Mouse (Mus musculus) testis, postnatal 14 days (tissue): ENCODE results near the gene Lrch1.

ENCODE experiments used
- DNase-seq: peaks from one replicate; pipeline ENCODE4 v3.0.0; 2021; ENCODE audit warnings: low spot score

The Lrch1 gene

DNA sequence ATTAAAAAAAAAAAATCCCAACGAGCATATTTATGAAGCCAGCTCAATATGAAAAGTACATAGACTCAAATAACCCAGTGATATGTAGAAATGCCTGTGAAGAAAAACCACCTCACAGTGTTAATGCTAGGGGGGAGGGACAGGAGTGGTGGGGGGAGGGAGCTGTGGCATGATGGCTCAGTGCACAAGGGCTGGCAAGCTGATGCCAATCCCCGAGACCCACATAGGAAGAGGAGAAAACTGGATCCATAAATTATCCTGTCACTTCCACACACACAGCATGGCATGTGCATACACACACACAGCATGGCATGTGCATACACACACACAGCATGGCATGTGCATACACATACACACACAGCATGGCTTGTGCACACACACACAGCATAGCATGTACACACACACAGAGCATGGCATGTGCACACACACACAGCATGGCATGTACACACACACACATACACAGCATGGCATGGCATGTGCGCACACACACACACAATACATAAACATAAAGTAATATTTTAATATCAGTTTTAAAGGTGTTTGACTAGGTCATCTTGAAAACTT lies 54.5 kb downstream of the Lrch1 start:
- DNase-seq = no peak

DNA sequence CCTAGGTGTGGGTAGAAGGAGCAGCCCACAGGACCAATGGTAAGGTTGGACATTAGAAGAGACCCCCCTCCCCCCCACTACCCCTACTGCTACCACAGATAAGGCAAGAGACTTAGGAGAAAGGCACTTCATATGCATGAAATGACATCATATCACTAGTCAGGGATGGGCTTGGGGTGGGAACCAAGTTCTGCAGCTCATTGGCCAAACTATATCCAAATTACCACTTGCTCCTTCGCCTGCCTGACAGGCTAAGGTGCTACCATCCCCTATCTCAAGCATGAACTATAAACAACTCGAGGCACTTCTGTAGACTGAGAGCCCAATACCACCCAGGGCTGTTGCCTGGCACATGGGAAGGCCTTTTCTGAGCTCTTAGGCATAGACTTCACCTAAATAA lies 58.4 kb downstream of the Lrch1 start:
- no peak for DNase-seq

DNA sequence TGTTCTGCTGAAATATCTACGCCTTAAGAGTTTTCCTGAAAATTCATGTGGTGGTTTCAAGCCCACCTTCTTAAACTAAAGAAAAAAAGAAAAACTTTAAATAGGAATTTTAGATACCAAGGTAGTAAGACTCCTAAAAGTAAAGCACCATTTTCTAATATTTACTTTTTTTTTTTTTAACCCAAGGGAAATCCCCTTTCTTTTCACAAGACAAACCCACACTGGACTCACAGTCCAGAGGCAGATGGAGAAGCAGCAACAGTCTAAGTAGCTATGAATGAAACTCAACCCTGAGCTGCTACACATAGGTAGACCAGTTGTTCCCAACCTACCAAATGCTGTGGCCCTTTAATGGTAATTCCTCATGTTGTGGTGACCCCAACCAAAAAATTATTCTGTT lies 59.6 kb downstream of the Lrch1 start:
- DNase-seq = no peak

DNA sequence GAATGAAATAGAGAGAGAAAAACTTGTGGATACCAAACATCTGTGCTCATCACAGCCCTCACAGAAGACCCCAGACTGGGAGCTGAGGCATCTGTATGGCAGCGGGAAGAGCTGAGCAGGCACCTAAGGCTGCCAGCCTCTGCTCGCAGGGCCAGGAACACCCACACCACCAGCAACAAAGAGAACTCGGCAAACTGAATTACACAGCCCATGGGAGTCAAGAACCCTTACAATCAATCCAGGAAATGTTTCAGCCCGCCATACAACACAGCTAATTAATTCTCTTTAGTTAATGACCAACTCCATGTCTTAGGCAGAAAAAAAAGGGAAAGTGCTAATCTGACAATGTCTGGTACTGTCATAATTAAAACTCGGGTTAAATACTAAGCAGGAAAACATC lies 61.2 kb downstream of the Lrch1 start:
- no peak for DNase-seq

DNA sequence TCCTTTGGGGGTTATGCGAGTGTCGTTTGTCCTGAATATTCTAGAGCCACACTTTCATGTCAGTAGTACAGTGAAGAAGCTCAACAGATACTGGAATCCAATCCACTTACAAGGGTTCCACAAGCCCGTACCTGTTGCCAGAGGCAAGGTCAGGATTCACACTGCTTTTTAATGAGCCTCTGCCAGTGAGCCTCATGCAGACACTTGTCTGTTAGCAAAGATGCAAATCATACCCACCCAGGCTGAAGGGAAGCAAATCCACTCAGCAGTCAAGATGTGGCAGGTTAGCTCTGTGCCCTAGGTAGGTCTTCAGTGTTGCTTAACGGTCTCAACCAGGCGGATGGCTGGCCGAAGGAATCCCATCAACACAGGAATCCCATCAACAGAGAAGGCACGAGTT lies 62.8 kb downstream of the Lrch1 start:
- no peak for DNase-seq

DNA sequence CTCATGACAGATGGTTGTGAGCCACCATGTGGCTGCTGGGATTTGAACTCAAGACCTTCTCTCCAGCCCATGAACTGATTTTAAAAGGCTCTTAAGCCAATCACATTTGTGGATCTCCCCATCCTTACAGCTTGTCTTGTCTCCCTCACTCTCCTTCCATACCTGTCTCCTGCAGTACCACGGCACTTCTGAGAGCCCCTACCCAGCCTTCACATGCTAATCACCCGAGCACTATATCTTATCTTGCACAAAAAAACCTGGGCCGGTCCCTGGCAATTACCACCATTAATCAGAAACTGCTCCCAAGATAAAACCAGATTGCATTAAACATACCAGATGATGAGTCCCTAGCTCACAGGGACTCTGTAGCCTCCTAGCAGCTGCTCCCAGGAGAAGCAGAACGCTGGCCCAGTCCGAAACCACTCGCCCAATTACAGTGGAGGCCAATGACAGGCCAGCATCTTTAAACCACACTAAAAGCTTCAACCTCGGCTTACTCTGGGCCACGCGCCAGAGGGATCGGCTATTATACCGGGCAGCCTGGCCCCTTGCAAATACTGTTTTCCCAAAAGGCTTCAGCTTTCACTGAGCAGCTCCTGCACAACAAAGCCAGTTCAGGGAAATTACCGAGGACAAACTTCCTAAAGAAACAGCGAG lies 63.5 kb downstream of the Lrch1 start:
- DNase-seq = no peak

DNA sequence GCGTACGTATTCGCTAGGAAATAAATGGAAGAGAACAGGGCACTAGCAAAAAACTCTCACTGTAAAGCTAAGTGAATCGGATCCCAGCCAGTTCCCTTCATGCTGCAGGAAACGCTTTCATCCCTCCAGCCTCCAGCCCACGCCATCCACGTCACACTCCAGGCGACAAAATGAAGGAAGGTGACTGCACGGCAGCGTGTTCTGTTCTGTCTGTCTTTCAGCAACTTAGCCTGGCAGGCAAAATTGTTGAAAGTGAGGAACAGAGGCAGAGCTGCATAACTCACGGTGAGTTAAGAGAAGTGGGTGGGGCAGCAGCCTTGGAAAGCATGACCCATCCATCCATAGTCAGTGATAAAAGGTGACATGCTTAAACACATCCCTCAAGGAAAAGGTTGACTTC lies 64.5 kb downstream of the Lrch1 start:
- DNase-seq = no peak

DNA sequence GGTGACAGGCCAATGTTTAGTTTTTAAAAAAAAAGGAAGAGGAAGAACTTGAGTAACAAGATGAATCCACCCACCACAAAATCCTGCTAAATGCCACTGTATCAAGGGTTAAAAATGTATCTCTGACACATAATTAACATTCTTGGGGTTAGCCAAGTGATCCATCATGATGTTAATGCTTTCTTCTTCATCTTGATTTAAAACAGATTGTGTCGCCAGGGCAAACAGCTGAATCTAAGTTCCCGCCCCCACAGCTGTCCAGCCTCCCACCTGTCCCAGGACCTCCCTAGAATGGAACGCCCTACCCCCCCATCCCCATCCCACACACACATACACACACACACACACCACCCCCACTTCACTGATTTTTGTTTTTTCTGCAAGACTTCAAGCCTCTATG lies 64.9 kb downstream of the Lrch1 start:
- no peak for DNase-seq

DNA sequence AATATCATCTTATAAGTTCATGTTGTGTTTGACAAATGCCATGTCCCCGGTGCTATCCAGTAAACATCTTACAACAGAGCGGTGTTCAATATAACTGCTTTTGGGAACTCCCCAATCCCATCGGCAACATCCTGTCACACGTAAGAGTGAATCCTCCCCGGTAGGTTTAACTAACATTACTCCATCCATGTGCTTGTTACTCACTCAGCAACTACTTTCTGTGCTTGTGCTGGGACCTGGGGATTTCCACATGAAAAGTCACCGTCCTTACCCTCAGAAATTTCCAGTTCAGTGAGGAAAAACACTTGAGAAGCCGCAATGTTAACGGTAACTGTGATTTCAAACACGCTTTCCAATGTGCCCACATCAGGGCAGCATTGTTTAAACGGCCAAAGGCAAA lies 66.8 kb downstream of the Lrch1 start:
- no peak for DNase-seq

DNA sequence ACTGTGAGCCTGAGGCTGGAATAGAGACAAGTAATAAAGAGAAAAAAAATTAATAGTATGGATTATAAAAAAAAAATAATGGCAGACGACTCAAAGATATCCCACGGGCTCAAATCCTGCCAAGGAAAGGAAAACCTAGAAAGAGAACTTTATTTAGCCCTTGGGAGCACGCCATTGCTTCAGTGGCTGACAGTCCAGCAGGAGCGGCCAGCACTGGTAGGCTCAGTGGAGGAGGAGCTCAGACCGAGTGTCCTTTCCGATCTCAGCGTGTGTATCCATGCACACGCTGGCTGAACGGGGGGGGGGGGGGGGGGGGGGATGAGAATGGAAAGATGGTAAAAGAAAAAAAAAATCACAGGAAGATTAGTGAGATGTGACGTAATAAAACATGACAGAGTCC lies 68.2 kb downstream of the Lrch1 start:
- DNase-seq = no peak

DNA sequence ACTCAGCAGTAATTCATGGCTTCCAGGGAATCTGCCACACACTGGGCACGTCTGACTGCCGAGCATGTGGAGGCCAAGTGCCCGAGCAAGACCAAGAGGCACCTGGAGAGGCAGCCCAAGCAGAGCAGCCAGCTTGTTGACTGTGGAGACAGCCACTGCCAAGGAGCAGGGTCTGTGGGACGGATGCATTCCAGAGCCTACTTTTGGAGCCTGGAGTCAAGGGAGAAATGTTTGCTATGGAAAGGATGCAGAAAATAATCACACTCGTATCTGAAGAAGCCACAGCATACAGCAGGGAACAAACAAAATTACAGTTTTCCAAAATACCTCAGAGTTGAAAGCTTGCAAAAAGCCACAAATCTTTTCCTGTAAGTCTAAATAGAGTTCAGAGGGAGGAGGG lies 70.4 kb downstream of the Lrch1 start:
- DNase-seq = no peak

DNA sequence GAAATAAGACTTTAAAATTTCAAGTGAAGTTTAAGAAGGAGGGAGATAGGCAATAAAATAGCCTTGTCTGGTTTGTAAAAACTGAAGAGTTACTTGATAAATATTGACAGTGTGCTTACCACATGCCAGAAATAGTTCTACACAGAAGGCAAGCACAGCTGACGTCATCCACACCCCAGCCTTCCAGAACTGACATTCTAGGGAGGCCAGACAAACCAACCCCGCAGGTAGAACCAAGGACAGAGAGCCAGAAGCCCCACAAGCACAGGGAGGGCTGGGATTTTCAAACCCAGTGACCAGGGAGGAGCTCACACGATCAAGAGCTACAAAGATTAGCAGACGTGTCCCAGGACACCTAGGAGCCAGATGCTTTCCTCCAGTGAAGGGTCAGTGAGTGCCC lies 76.5 kb downstream of the Lrch1 start:
- DNase-seq = no peak

DNA sequence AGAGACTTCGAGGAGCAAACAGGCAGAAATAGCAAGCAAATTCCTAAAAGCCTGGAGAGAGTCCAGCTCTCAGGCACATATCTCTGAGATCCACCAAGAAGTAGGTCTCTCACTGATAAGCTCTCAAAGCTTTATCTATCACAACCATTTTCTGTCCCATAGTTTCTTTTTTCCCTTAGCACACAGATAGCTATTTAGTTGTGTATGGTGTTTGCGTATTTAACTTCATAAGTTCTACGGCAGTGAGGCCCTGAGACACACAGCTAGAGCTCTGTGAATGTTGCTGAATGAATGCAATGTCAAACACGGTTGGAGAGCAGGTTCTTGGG lies 78.8 kb downstream of the Lrch1 start:
- DNase-seq = no peak

DNA sequence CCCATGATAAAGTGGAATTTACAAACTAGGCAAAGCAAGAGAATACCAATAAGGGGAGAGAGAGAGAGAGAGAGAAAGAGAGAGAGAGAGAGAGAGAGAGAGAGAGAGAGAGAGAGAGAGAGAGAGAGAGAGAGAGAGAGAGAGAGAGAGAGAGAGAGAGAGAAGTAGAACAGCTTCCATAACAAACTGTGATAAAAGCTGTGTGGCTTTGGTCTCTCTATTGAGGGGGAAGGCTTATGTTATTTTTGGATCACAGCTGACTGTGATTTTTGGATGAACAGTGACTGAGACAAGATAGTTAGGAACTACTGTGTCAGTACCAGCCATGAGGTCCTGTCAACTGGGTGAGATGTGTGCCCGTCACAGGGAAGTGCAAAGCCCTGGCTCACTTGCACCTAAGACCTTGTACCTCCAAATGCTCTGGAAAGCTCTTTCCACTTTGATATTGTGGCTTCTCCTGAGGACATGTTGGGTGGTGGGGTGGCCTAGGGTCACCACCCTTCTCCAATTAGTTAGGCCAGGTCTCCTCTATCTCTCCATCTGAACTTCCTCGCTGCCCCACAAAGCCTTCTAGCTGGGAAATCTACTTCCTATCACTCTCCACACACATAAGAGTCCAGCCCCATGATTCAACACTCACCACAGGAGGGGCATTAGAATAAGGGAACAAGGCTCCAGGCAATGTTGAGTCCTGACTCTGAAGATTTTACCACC lies 79.3 kb downstream of the Lrch1 start:
- no peak for DNase-seq

DNA sequence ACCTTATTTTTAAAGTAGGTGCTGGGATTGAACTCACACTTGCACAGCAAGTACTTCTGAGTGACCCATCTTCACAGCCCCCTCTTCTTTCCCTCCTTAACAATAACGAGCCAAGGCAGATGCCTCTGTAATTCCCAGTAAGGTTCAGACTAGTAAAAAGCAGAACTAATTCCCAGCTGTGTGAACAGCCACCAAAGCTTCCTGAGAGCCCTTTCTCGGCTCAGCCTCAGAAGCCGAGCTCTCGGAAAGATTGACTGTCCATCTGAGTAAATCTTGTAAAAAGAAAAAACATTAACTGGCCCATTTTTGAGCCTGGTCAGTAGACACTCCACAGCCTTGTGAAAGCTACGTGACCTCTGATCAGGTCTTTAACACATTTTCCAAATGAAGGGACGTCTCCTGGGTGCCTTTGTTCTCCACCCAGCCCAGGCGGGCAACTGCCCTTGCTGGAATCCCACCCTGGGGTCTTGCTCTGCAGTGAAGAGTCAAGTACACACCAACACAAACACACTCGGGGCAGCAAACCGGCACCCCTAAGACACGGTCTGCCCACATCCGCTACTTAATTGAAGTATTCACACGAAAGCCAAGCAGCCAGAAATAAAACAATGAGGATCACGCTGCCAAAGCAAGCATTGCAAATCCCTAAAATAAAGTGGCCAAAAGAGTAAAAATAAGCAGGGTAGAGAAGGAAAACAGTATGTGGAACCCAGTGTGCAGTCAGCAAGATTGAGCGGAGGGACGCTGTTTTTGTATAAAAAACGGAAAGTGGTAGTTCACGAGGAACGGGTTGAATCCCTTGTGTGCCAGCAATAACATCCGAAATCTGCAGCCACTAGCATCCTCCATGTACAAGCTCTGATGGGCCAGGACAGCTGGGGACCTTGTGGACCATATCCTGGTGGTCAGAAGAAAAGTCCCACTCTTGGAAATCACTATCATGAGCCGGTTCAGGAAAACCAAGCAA lies 80.3 kb downstream of the Lrch1 start:
- no peak for DNase-seq

DNA sequence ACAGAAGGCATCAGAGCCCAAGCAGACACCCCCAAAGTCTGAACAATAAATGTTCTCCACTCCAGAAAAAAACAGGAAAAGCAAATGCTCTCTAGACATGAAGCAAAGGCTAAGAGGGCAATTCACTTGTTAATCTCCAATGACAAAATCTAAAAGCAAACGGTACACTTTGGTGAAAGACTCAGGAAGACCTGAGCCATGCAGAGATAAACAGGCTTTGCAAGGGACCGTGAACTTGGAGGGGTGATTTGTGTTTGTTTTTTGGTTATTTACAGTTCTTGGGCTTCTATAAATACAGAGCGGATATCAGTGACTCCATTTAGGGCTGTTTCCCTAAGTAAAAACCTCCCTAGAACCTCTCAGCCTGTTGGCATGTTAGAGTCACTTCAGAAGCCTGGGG lies 81.9 kb downstream of the Lrch1 start:
- DNase-seq = no peak

DNA sequence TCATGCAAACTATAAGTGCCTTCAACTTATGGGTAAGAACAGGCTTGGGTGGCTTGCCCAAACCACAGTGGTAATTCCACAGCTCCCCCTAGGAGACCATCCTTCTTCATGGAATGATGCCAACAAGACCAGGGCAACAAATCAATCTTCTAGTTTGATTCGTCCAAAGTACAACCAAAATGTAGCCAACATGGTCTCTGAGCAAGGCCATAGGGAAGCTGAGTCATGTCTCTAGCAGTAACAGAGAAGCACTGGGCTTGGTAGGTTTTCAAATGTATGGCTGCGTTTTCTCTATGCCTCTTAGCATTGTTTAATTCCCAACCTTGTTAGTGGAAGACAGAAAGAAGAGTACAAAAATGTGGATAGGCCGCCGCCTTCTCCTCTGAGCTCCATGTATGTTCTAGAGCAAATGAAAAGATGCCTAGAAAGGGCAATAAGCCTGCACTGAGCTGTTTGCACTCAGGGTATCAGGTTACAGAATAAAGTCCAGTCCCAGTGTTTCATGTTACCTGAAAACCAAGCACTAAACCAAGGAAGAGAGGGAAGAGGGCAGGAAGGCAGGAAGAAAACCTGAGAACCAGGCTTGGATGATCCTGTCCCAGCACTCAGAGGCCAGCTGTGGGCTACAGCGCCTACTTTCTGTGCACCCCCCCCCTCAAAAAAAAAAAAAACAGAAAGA lies 82.7 kb downstream of the Lrch1 start:
- no peak for DNase-seq

DNA sequence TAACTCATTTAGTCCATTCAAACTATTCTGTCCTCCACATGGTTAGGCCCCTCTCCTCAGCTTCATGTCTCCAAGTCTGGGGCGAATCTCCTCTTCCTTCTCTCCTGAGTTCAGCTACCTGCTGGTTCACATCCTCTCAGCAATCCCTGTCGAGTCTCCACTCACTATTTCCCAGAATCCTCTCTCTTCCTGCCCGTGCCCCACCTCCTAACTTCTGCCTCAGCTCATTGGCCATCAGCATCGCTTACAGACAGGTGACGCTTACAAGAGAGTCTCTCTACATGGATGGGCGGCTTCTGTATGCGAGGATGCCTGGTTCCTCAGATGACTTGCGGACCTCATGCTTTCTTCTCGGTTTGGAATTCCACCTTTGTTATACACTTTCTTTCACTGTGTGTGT lies 86.2 kb downstream of the Lrch1 start:
- no peak for DNase-seq

DNA sequence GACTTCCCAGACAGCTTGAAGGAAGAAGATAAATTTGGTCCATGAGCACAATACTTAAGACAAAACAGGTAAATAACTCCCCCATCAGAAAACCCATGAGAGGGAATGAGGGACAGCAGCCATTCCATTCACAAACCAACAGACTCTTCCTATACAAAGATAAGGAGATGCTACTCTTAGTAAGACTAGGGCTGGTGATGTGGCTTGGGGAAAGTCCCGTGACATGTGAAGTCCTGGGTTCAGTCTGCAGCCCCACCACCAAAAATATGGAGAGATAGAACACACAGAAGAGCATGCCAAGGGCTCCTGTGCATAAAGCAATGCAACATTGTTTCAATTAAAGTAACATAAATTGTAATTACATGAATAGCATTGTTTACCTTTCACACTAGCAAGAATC lies 88.5 kb downstream of the Lrch1 start:
- no peak for DNase-seq

DNA sequence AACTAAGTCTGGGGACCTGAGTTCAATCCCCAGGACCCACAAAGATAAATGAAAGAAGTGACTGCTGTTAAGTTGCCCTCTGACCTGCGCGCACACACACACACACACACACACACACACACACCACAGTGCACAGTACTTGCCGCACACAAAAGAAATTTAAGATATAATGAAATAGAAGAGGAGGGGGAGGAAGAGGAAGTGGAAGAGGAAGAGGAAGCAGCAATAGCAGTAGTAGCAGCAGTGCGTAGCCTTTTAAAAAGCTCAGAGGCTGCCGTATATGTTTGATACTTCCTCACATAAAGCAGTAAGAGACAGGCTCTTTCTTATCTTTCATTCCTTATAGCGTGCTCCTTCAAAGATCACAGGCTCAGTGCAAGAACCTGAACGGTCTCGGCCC lies 92.2 kb downstream of the Lrch1 start:
- DNase-seq = no peak

DNA sequence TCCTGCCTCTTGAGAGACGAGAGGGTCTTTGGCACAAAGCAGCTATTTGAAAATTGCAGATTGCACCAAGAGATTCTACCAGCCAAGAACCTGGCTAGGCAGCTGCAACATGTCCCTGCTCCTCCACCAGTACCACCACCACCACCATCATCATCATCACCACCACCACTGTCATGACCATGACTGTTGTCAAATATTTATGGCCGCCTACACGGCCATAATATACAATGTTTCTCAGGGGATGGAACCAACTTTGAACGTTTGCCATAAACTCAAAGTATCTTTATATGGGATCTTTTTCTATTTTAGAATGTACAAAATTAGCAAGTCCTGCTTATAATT lies 93.9 kb downstream of the Lrch1 start:
- no peak for DNase-seq

DNA sequence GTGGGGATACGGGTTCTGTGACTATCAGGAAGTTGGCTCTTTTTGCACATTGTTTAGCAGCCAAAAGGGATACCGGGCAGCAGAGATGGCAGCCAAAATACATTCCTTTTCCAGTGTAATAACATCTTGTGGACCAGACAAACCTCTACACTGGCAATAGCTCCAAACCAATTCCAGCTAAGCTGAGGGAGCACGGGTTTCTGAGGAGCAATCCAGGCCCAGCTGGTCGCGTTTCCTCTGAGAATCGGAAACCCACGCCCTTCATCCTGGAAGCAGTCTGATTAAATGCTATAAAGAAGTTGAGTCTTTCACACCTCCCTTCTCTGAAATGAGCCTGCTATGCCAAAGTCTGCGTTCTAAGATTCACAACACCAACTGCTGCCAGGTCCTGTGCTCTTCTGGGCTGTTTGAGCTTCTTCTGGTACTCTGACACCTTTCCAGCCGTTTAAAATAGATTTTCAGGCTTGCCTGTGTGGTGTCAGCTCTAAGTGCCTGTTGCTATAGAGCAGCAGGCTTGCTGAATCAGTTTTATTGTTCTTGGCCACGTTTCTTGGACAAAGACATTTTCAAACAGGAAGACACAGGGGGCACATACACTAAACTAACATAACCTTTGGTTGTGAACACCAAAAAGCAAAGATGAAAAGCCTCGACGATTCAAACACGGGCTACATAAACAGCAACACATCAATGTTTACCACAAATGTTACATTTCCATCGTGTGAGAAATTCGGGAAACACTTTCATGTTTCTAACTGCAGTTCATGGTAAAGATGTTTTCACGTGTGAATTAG lies 94.5 kb downstream of the Lrch1 start:
- DNase-seq = no peak
